Mouse (Mus musculus): ENCODE data around the gene Grip1. TPM values are rescaled to one million over a fixed set of nuclear protein-coding genes. Genes with fewer than 3 reads are reported as not detected.

Grip1 gene
- polyA plus RNA-seq, 1 experiment from 2014 or later, result 3.8 TPM

- WGBS, result 84% methylated on average over 7 of the region's 7 CpGs
- no peaks in the 10 kb centered on the region for H3K4me1 ChIP-seq
- no peak for DNase-seq (ENCODE audit: low spot score)
- H3K27ac ChIP-seq (replicated peaks), result no peak overlapping the region
- H3K9me3 ChIP-seq, result no peaks in the 10 kb centered on the region
- no peaks in the 10 kb centered on the region for H3K36me3 ChIP-seq (replicated peaks)
- H3K4me3 ChIP-seq, result no peak overlapping the region
- no peaks in the 10 kb centered on the region for H3K27me3 ChIP-seq (replicated peaks; ENCODE audit: low read depth, poor library complexity, severe bottlenecking)
Observed at GRCm38 (mm10) chr10:119906869-119907268, 453.2 kb downstream of the Grip1 start.

- WGBS, result 89% methylated on average over 9 of the region's 9 CpGs
- Histone ChIP-seq H3K27me3 (replicated peaks; ENCODE audit: low read depth, poor library complexity, severe bottlenecking) (no peaks in the 10 kb centered on the region), H3K27ac (replicated peaks) (no peak overlapping the region), H3K4me1 (no peaks in the 10 kb centered on the region), H3K9me3 (no peaks in the 10 kb centered on the region), H3K36me3 (replicated peaks) (no peaks in the 10 kb centered on the region), H3K4me3 (no peak overlapping the region)
- no peak for DNase-seq (ENCODE audit: low spot score)
Observed at GRCm38 (mm10) chr10:119917995-119918394, 464.4 kb downstream of the Grip1 start.

GRCm38 (mm10) chr10:119927963-119928362 is 474.3 kb downstream of the Grip1 start:
- WGBS, result 81% methylated on average over 5 of the region's 5 CpGs
- no peaks in the 10 kb centered on the region for H3K27me3 ChIP-seq (replicated peaks; ENCODE audit: low read depth, poor library complexity, severe bottlenecking)
- no peak overlapping the region for H3K4me3 ChIP-seq
- no peaks in the 10 kb centered on the region for H3K9me3 ChIP-seq
- no peaks in the 10 kb centered on the region for H3K4me1 ChIP-seq
- no peaks in the 10 kb centered on the region for H3K36me3 ChIP-seq (replicated peaks)
- no peak overlapping the region for H3K27ac ChIP-seq (replicated peaks)
- DNase-seq (ENCODE audit: low spot score), result no peak

- WGBS, result 83% methylated on average over 2 of the region's 2 CpGs
Observed at GRCm38 (mm10) chr10:119928921-119929320, 475.3 kb downstream of the Grip1 start.

GRCm38 (mm10) chr10:119932794-119933193 is 479.2 kb downstream of the Grip1 start:
- Histone ChIP-seq H3K36me3 (replicated peaks) (no peaks in the 10 kb centered on the region), H3K4me1 (no peaks in the 10 kb centered on the region), H3K9me3 (no peaks in the 10 kb centered on the region), H3K27me3 (replicated peaks; ENCODE audit: low read depth, poor library complexity, severe bottlenecking) (no peaks in the 10 kb centered on the region), H3K4me3 (no peak overlapping the region), H3K27ac (replicated peaks) (no peak overlapping the region)
- WGBS, result 65% methylated on average over 4 of the region's 4 CpGs
- DNase-seq (ENCODE audit: low spot score), result no peak

More at GRCm38 (mm10) chr10:119928921-119929320, 475.3 kb downstream of the Grip1 start:
- no peaks in the 10 kb centered on the region for H3K9me3 ChIP-seq
- H3K27me3 ChIP-seq (replicated peaks; ENCODE audit: low read depth, poor library complexity, severe bottlenecking), result no peaks in the 10 kb centered on the region
- no peaks in the 10 kb centered on the region for H3K36me3 ChIP-seq (replicated peaks)
- no peak overlapping the region for H3K4me3 ChIP-seq
- no peak overlapping the region for H3K27ac ChIP-seq (replicated peaks)
- no peaks in the 10 kb centered on the region for H3K4me1 ChIP-seq
- DNase-seq (ENCODE audit: low spot score), result no peak

GRCm38 (mm10) chr10:119933362-119933761 is 479.7 kb downstream of the Grip1 start:
- H3K9me3 ChIP-seq, result no peaks in the 10 kb centered on the region
- H3K4me3 ChIP-seq, result no peak overlapping the region
- no peak for DNase-seq (ENCODE audit: low spot score)
- no peaks in the 10 kb centered on the region for H3K36me3 ChIP-seq (replicated peaks)
- H3K27ac ChIP-seq (replicated peaks), result no peak overlapping the region
- no peaks in the 10 kb centered on the region for H3K4me1 ChIP-seq
- no peaks in the 10 kb centered on the region for H3K27me3 ChIP-seq (replicated peaks; ENCODE audit: low read depth, poor library complexity, severe bottlenecking)
- WGBS, result 94% methylated on average over 5 of the region's 5 CpGs

- no peak overlapping the region for H3K27ac ChIP-seq (replicated peaks)
- H3K27me3 ChIP-seq (replicated peaks; ENCODE audit: low read depth, poor library complexity, severe bottlenecking), result no peaks in the 10 kb centered on the region
- no peak overlapping the region for H3K4me3 ChIP-seq
- no peaks in the 10 kb centered on the region for H3K9me3 ChIP-seq
- H3K36me3 ChIP-seq (replicated peaks), result no peaks in the 10 kb centered on the region
- peak; percentile 5 for DNase-seq (ENCODE audit: low spot score)
- no peaks in the 10 kb centered on the region for H3K4me1 ChIP-seq
- 87% methylated on average over 6 of the region's 6 CpGs for WGBS
Observed at GRCm38 (mm10) chr10:119935231-119935630, 481.6 kb downstream of the Grip1 start.

GRCm38 (mm10) chr10:119937481-119937880 is 483.9 kb downstream of the Grip1 start:
- peak; percentile 5 for DNase-seq (ENCODE audit: low spot score)
- no peaks in the 10 kb centered on the region for H3K36me3 ChIP-seq (replicated peaks)
- H3K4me1 ChIP-seq, result no peaks in the 10 kb centered on the region
- no peaks in the 10 kb centered on the region for H3K9me3 ChIP-seq
- H3K4me3 ChIP-seq, result no peak overlapping the region
- no peak overlapping the region for H3K27ac ChIP-seq (replicated peaks)
- H3K27me3 ChIP-seq (replicated peaks; ENCODE audit: low read depth, poor library complexity, severe bottlenecking), result no peaks in the 10 kb centered on the region
- WGBS, result 91% methylated on average over 16 of the region's 16 CpGs

- Histone ChIP-seq H3K36me3 (replicated peaks) (no peaks in the 10 kb centered on the region), H3K4me3 (no peak overlapping the region), H3K4me1 (no peaks in the 10 kb centered on the region), H3K27me3 (replicated peaks; ENCODE audit: low read depth, poor library complexity, severe bottlenecking) (no peaks in the 10 kb centered on the region), H3K27ac (replicated peaks) (no peak overlapping the region), H3K9me3 (no peaks in the 10 kb centered on the region)
- WGBS, result 87% methylated on average over 8 of the region's 8 CpGs
- DNase-seq (ENCODE audit: low spot score), result no peak
Observed at GRCm38 (mm10) chr10:119943906-119944305, 490.3 kb downstream of the Grip1 start.

- Histone ChIP-seq H3K27ac (replicated peaks) (no peak overlapping the region), H3K36me3 (replicated peaks) (no peaks in the 10 kb centered on the region), H3K9me3 (no peaks in the 10 kb centered on the region), H3K4me1 (no peaks in the 10 kb centered on the region), H3K27me3 (replicated peaks; ENCODE audit: low read depth, poor library complexity, severe bottlenecking) (no peaks in the 10 kb centered on the region), H3K4me3 (no peak overlapping the region)
- 80% methylated on average over 6 of the region's 6 CpGs for WGBS
- no peak for DNase-seq (ENCODE audit: low spot score)
Observed at GRCm38 (mm10) chr10:119951460-119951859, 497.8 kb downstream of the Grip1 start.

GRCm38 (mm10) chr10:119957260-119957955 is 503.8 kb downstream of the Grip1 start:
- no peak overlapping the region for H3K4me3 ChIP-seq
- H3K27me3 ChIP-seq (replicated peaks; ENCODE audit: low read depth, poor library complexity, severe bottlenecking), result no peaks in the 10 kb centered on the region
- H3K9me3 ChIP-seq, result no peaks in the 10 kb centered on the region
- H3K4me1 ChIP-seq, result 0 out of 2 replicates have a peak, but pooled peaks cover 6% of the 10 kb centered on the region
- 92% methylated on average over 17 of the region's 17 CpGs for WGBS
- DNase-seq (ENCODE audit: low spot score), result no peak
- no peak overlapping the region for H3K27ac ChIP-seq (replicated peaks)
- H3K36me3 ChIP-seq (replicated peaks), result no peaks in the 10 kb centered on the region

- no peak for DNase-seq (ENCODE audit: low spot score)
- Histone ChIP-seq H3K27me3 (replicated peaks; ENCODE audit: low read depth, poor library complexity, severe bottlenecking) (no peaks in the 10 kb centered on the region), H3K4me3 (no peak overlapping the region), H3K36me3 (replicated peaks) (no peaks in the 10 kb centered on the region), H3K27ac (replicated peaks) (no peak overlapping the region), H3K9me3 (no peaks in the 10 kb centered on the region), H3K4me1 (0 out of 2 replicates have a peak, but pooled peaks cover 6% of the 10 kb centered on the region)
- 72% methylated on average over 3 of the region's 3 CpGs for WGBS
Observed at GRCm38 (mm10) chr10:119960915-119961314, 507.3 kb downstream of the Grip1 start.

GRCm38 (mm10) chr10:119966321-119966720 is 512.7 kb downstream of the Grip1 start:
- DNase-seq (ENCODE audit: low spot score), result no peak
- Histone ChIP-seq H3K4me3 (no peak overlapping the region), H3K27ac (replicated peaks) (no peak overlapping the region), H3K36me3 (replicated peaks) (no peaks in the 10 kb centered on the region), H3K4me1 (0 out of 2 replicates have a peak, but pooled peaks cover 6% of the 10 kb centered on the region), H3K27me3 (replicated peaks; ENCODE audit: low read depth, poor library complexity, severe bottlenecking) (no peaks in the 10 kb centered on the region), H3K9me3 (no peaks in the 10 kb centered on the region)
- 84% methylated on average over 8 of the region's 8 CpGs for WGBS

Data from embryonic facial prominence, embryonic 10.5 days (tissue).